Mouse (Mus musculus): Measurements from ENCODE around the gene Usp20. TPM values are rescaled to one million over a fixed set of nuclear protein-coding genes. Genes with fewer than 3 reads are reported as not detected.

Gene Usp20
- total RNA-seq, 2 experiments from 2014 or later = 54.7 to 61.3 TPM

DNA sequence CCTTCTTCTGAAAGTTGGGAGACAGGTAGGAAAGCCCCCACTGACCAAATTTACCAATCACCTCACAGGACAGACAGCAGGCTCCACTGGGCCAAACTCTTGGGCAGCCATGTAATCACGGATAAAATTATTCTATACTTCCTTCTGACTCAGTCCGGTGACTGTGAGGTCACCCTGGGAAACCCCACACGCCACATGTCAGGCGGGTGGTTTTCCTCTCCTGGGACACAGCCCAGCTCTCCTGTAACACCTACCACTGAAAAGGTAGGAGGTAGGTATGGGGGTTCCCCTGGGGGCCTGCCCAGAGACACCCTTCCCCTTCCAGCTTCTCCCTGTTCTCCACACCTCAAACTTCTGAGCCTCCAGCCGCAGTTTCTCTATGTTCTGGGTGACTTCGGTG is 54.7 kb downstream of the Usp20 start:
- intact Hi-C loops (cut with DNase I) = loop anchor here (10.0 kb wide), 1 partner anchor 108 kb away; the partner anchor contains the start of gene Fnbp1
- DNase-seq = no peak

- intact Hi-C loops (cut with DNase I) = no loop called here
- no peak for DNase-seq
Observed at GRCm38 (mm10) chr2:31040043-31040442, 58.0 kb downstream of the Usp20 start.

GRCm38 (mm10) chr2:31040487-31040886 is 58.4 kb downstream of the Usp20 start:
- intact Hi-C loops (cut with DNase I) = no loop called here
- DNase-seq = no peak

DNA sequence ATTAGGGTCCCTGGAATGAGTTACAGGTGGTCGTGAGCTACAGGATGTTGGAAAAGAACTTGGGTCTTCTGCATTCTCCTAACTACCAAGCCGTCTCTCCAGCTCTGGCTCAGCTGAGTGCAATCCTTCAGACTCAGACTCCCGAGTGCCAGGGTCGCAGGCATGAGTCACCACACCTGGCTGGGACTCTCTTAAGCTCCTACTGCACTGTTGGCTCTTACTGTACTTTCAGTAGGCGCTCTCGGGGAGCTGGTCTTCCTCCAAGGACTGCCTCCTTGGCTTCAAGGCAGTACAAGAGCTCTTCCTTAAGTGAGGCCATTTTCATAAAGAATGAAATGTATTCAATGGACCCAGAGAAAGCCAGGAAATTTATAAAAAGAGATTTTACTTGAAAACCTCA is 59.3 kb downstream of the Usp20 start:
- intact Hi-C loops (cut with DNase I) = no loop called here
- no peak for DNase-seq

- intact Hi-C loops (cut with DNase I) = no loop called here
- no peak for DNase-seq
Observed at GRCm38 (mm10) chr2:31042881-31043280, 60.8 kb downstream of the Usp20 start.

DNA sequence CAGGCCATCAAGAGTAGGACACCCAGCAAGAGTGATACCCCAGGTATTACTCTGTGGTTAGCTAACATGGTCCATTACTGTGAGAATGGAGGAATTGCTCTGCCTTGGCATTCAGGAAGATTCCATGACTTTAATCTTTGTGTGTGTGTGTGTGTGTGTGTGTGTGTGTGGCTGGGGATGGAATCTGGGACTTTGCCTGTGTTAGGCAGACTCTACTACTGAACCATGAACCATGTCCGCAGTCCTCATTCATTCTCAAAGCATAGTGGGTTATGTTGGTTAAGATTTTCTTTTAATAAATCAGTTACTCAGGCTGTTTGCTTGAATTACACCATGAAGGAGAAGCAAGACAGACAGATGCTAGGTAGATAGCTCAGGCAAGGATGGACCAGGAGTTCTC is 61.8 kb downstream of the Usp20 start:
- no peak for DNase-seq
- intact Hi-C loops (cut with DNase I) = no loop called here

- intact Hi-C loops (cut with DNase I) = no loop called here
- no peak for DNase-seq
Observed at GRCm38 (mm10) chr2:31048037-31048436, 66.0 kb downstream of the Usp20 start.

DNA sequence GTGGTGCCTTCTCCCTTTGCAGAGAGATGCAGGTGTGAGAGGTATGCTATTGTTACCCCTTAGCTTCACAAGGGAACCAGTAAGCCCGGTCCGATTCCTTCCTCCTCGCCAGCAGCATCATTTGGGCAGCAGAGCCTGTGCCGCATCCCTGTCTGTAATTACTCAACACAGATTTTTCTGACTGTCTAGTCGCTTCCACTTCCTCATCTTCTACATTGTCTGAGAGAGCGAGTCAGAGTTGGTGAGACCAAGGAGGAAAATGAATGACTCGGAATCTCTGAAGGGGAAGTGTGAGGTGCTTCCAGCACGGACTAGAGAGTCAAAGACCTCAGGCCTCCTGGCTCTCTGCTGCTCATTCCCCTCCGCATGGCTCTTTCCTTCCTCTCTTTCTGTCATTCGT is 70.4 kb downstream of the Usp20 start:
- intact Hi-C loops (cut with DNase I) = no loop called here
- DNase-seq = no peak

GRCm38 (mm10) chr2:31053426-31053825 is 71.3 kb downstream of the Usp20 start:
- DNase-seq = no peak
- intact Hi-C loops (cut with DNase I) = no loop called here

DNA sequence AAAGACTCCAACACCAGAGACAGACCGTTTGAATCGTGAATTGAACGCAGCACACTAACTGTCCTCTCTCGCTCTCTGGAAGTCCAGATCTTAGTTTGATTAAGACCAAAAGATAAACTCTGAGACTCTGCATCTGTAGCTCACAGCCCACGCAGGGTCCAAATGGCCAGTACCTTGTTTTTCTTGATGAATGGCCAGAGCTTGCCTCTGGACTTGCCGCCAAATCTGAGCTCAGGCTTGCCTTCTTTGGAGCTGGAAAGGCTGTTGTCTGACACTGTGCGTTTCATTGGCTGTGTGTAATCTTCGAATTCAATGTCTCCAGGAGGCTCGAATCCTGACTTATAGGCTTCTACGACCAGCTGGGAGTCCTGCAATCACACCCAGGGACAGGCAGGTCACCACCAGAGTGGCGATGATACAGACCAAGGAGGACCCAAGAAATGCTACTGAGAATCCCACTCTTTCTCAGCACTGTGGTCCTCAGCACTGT is 71.8 kb downstream of the Usp20 start:
- intact Hi-C loops (cut with DNase I) = no loop called here
- no peak for DNase-seq

DNA sequence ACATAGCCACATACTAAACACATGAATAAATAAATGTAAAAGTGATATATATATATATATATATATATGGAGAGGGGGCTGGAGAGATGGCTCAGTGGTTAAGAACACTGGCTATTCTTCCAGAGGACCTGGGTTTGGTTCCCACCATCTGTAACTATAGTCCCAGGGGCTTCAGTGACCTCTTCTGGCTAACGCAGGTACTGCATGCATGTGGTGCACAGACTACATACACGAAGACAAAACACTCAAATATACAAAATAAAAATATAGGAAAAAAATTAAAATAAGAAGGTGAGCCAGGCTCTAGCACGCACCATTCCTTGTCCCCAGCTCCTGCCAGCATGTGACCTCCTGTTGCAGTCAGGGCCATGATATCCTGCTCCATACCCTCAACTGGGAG is 74.0 kb downstream of the Usp20 start:
- no peak for DNase-seq
- intact Hi-C loops (cut with DNase I) = no loop called here

- intact Hi-C loops (cut with DNase I) = no loop called here
- DNase-seq = peak; percentile 44
Observed at GRCm38 (mm10) chr2:31057549-31058177, 75.6 kb downstream of the Usp20 start.

- no peak for DNase-seq
- intact Hi-C loops (cut with DNase I) = no loop called here
Observed at GRCm38 (mm10) chr2:31058443-31058842, 76.4 kb downstream of the Usp20 start.

GRCm38 (mm10) chr2:31060271-31060670 is 78.2 kb downstream of the Usp20 start:
- no peak for DNase-seq
- intact Hi-C loops (cut with DNase I) = no loop called here

DNA sequence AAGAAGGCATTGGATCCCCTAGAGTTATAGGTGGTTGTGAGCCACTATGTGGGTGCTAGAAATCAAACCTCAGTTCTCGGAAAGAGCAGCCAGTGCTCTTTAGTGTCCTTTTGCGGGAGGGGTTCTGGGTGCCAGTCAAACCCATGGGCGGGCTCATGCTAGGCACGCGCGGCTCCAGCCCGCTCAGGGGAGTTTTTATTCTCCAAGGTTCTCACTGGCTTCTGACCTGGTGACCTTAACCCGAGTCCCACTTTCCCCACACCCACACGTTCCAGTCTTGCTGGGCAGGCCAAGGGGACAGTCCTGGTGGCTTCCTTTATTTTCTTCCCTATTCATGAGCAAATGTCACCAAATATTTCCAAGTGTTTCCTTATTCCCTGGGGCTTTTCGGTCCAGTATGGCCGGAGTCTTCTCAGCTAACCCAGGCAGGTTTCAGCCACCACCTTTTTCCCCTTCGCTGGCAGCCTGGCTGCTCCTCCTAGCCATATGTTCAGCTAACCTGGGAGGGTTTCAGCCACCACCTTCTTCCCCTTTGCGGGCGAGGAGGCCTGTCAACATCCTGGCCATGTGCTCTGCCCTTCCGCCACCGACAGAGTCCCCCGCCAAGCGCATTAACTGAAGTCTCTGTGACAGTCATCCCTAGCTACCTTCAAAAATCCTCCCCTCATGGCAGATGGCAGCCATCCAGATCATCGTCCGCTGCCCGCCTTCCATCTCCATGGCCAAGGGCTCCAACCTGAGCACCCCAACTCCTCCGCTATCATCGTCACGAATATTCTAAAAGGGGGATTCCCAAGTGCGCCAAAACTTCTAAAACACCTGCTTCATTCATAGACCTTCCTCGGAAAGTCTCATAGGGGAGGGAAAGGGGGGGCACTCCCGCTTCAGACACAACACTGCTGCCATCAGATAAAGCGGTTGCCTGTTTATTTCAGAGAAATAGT is 79.0 kb downstream of the Usp20 start:
- intact Hi-C loops (cut with DNase I) = no loop called here
- peak; percentile 62 for DNase-seq

DNA sequence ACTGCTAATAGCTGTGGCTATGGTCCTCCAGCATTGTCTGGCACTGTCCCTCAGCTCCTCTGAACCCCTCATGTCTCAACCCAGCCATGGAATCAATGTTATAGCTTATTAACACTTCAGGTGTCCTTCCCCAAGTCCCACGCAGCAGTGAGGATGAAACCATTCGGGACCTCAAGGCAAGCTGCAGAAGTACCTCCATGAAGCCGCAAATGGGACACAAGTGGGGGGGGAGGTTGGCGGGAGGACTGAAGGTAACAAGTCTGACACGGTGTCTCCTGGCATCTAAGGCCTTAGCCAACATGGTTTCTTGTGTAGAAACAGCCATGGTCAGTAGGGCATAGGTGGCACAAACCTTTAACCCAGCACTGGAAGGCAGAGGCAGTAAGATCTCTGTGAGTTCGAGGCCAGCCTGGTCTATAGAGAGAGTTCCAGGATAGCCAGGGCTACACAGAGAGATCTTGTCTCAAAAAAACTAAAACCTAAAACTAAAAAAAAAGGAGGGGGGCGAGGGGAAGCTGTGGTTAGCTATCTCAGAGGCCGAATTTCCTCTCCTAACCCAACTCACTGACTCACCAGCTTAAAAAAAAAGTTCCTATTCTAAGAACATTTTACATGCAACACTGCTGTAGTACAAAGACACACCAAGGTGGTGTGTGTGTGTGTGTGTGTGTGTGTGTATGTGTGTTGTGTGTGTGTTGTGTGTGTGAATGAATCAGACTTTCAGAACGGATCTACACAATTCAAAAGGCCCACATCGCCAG is 80.0 kb downstream of the Usp20 start:
- intact Hi-C loops (cut with DNase I) = no loop called here
- no peak for DNase-seq

DNA sequence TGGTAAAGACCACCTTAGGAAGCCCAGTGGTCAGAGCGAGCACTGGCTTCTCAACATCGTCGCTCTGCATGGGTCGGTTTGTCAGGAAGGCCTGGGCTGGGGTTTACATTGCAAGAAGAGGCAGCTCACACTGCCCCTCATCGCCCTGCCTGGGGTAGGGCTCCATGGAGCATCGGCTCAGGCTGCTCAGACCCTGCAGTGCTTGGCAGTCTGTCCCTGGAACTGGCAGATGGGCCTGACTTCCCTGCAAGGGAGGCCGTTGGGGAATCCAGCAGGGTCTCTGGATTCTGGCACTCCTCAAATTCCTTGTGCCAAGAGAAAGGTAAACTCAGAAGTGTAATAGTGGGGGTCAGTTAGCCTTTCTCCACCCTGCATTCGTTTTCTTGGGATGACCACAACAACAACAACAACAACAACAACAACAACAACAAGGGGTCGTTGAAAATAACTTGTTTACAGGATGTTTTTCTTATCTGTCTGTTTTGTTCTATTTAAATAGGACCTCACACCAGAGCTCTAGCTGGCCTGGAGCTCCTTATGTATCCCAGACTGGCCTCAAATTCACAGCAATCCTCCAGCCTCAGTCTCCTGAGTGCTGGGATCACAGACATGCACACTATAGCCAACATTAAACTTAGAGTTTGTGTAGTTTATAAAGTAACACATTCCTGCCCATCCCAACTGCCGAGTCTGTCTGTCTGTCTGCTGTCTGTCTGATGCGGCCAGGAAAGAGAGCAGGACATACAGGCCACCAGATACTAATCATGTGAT is 84.1 kb downstream of the Usp20 start:
- peak; percentile 90 for DNase-seq
- intact Hi-C loops (cut with DNase I) = no loop called here

GRCm38 (mm10) chr2:31067059-31067595 is 85.0 kb downstream of the Usp20 start:
- intact Hi-C loops (cut with DNase I) = no loop called here
- no peak for DNase-seq

GRCm38 (mm10) chr2:31067696-31068245 is 85.7 kb downstream of the Usp20 start:
- intact Hi-C loops (cut with DNase I) = no loop called here
- no peak for DNase-seq

All from left cerebral cortex, postnatal 4 days (tissue).